Mouse (Mus musculus) splenic B cell, adult 2 months (primary cell): ENCODE results near the gene Arel1.

Experiments used
- DNase-seq: peaks from one replicate; pipeline ENCODE4 v3.0.0-alpha.2; 2011; ENCODE audit warnings: low read depth, low spot score
- H3K27me3 ChIP-seq: 2 replicates; pipeline ENCODE4 v1.6.1; 2012; ENCODE audit warnings: mild to moderate bottlenecking, low read length, moderate library complexity, mixed read lengths; ENCODE audit not compliant: control insufficient read depth, poor library complexity, insufficient read depth, severe bottlenecking
- H3K36me3 ChIP-seq: 2 replicates; pipeline ENCODE4 v1.6.1; 2012; ENCODE audit warnings: mild to moderate bottlenecking, low read length, moderate library complexity, mixed read lengths; ENCODE audit not compliant: control insufficient read depth, poor library complexity, insufficient read depth, severe bottlenecking

Gene Arel1

DNA sequence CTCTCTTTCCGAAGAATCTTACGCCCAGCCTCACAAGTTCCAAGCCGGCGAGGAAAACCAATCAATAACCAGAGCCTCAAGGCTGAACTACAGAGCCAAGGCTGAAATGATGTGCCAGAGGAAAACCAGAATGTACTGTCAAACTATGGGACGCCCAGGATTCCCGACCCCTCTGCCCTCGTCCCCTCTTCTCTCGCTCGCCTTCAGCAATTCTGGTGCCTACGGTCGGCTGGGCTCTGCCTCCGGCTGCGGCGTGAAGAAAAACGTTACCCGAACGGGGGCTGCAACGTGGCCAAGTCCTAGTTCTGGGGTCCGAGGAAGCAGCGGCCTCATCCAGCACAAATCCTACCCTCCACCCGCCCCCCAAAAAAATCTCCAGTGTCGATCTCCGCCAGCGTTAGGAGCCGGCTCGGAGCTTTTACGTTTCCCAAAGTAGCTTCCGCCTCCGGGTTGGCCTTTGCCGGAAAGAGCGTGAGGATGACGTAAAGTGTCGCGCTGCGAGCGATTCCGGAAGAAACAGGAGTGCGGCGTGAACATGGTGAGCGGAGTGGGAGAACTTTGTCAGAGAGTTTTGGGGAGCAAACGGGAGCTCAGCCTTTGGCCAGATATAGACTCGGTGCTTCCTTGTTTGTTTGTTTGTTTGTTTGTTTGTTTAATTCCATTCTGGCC lies at the start of gene Arel1, which contains the start of gene Fcf1:
TSS of gene Arel1 (minus strand) at position 473 of the 669 bp plus-strand sequence.
TSS of gene Fcf1 (plus strand) at position 470 of the 669 bp plus-strand sequence.
- Histone ChIP-seq H3K36me3 (peaks cover 9% of the 10 kb centered on the region; the same call in 1 of the 2 replicates), H3K27me3 (no peaks in the 10 kb centered on the region)
- DNase-seq, result peak; percentile 94

DNA sequence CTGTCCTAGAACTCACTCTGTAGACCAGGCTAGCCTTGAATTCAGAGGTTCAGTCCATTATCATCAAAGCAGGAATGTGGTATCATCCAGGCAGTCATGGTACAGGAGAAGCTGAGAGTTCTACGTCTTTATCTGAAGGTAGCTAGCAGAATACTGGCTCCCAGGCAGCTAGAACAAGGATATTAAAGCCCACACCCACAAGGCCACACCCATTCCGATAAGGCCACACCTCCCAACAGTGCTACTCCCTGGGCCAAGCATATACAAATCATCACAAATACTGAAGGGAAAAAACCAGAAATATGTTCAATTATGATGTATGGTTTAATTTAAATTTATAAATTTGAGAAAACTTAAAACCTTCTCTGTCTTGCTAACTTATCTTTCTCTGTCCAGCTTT lies 41.5 kb upstream of the Arel1 start:
- no peaks in the 10 kb centered on the region; the same call in 1 of the 2 replicates for H3K36me3 ChIP-seq
- no peak for DNase-seq
- H3K27me3 ChIP-seq, result no peaks in the 10 kb centered on the region

DNA sequence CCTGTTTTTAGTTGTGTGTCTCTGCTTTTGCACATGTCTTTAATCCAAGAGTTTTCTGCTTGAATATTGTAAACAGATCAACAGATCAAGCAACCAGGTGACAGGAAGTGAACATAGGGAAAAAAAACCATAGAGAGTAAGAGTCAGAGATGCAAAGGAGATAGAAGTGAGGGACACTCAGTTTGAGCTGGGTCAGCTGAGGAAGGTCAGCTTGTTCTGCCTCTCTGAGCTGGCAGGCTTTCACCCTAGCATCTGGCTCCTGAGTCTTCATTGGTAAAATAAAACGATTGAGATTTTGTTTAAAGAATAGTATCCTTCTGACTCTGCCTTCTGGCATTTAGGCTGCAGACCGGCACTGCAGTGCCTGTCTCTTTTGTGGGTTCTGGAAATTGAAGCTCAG lies 39.8 kb upstream of the Arel1 start:
- Histone ChIP-seq H3K36me3 (no peaks in the 10 kb centered on the region; the same call in 1 of the 2 replicates), H3K27me3 (no peaks in the 10 kb centered on the region)
- no peak for DNase-seq

DNA sequence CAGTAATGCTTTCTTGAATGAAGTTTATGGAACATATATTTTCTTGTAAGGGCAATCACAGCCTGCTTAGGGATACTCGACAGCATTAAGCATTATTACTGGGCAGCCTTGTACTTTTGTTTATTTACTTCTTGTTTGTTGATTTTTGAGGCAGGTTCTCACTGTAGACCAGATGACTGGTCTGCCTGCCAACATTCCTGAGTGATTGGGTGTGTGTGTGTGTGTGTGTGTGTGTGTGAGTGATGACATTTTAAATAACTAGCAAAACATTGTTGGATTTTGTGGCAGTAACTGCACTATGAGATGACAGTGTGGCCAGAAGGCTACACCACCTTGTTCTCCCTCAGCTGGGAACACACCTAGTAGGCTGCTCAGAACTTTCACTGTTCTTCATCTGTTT lies 39.1 kb upstream of the Arel1 start:
- H3K27me3 ChIP-seq, result no peaks in the 10 kb centered on the region
- H3K36me3 ChIP-seq, result no peaks in the 10 kb centered on the region; the same call in 1 of the 2 replicates
- DNase-seq, result no peak

DNA sequence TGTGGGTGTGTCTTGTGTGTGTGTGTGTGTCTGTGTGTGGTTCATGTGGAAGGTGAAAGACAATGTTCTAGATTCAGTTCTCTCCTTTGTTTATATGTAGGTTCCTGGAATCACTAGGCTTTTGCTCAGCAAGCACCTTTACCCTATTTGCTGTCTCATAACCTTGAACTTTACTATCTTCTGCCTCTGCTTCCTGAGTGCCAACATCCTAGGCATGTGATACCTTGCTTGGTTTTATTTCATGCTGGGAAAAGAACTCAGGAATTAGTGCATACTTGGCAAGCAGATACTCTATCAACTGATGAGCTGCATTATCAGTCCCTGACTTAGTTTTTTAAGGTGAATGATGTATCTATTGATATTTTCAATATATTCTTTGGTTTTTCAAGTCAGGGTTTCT lies 36.3 kb upstream of the Arel1 start:
- Histone ChIP-seq H3K36me3 (no peaks in the 10 kb centered on the region), H3K27me3 (no peaks in the 10 kb centered on the region)
- no peak for DNase-seq

DNA sequence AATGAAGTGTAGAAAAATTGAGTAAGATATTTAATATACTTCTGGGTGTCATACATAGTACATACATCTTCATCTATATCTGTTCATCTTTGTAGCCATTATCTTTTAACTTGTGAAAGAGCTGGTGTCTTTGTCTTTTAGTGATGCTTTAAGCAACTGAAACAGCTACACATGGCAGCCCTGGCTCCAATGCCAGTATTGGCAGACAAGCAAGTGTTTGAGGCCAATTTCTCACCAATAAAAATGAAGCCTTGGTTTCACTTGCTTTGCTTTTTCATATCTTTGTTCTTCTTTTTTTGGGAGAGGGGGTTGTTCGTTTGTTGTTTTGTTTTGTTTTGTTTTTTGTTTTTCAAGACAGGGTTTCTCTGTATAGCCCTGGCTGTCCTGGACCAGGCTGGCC lies 35.5 kb upstream of the Arel1 start:
- DNase-seq, result no peak
- H3K36me3 ChIP-seq, result no peaks in the 10 kb centered on the region
- no peaks in the 10 kb centered on the region for H3K27me3 ChIP-seq

DNA sequence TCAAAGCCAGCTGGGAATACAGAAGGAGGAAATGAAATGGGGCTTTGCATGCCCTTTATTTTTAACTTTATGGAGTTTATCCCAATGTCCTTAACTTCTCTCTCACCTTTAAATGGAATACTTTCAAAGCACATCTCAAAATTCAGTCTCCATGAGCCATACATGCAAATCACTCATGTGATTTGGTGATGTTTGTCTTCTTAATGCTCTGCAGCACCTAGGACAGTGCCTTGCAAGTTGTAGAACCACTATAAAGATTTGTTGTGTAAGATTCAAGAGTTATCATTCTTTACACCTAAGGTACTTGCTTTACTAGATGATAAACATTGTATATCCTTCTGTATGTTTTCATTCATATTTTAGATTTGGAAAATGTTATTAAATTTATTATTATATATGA lies 28.4 kb upstream of the Arel1 start:
- Histone ChIP-seq H3K36me3 (no peaks in the 10 kb centered on the region), H3K27me3 (no peaks in the 10 kb centered on the region)
- no peak for DNase-seq

DNA sequence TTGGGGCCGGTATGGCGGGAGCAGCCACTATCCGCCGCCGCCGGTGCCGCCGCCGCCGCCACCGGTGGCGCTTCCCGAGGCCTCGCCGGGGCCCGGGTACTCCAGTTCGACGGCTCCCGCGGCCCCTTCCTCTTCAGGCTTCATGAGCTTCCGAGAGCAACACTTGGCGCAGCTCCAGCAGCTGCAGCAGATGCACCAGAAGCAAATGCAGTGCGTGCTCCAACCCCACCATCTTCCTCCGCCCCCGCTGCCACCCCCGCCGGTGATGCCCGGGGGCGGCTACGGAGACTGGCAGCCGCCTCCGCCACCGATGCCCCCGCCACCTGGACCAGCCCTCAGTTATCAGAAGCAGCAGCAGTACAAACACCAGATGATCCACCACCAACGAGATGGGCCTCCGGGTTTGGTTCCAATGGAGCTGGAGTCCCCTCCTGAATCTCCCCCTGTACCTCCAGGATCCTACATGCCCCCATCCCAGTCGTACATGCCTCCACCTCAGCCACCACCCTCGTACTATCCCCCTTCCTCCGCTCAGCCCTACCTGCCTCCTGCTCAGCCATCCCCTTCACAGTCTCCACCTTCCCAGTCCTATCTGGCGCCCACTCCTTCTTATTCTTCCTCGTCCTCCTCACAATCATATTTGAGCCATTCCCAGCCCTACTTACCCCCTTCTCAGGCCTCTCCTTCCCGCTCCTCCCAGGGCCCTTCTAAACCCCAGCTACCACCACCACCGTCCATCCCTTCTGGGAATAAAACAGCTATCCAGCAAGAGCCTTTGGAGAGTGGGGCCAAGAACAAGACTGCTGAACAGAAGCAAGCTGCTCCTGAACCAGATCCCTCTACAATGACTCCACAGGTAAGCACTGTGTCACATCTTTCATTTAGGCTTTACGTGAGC lies 26.1 kb upstream of the Arel1 start:
- no peaks in the 10 kb centered on the region for H3K36me3 ChIP-seq
- DNase-seq, result no peak
- no peaks in the 10 kb centered on the region for H3K27me3 ChIP-seq

DNA sequence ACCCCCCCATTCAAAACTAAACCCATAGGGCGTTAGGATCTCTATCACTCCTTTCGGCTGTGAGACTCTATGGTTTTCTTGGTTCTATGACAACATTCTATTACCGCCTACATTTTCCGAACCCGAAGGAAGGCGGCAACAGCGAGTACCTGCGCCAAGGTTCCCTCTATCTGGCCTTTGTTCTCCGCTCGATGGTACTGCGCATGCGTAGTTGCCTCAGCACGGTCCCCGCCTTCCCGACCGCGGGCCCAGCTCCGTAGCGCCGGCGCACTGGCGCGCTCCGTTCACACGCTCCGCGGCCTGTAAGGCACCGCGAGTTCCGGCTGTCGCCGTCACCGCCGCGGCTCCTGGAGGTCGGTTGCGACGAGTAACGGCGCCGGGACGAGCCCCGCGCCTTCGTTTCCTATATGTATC lies 25.4 kb upstream of the Arel1 start, which contains the start of gene Ylpm1:
TSS of gene Ylpm1 (plus strand) at position 239 of the 414 bp plus-strand sequence.
- DNase-seq, result peak; percentile 99
- H3K27me3 ChIP-seq, result no peaks in the 10 kb centered on the region
- no peaks in the 10 kb centered on the region for H3K36me3 ChIP-seq

DNA sequence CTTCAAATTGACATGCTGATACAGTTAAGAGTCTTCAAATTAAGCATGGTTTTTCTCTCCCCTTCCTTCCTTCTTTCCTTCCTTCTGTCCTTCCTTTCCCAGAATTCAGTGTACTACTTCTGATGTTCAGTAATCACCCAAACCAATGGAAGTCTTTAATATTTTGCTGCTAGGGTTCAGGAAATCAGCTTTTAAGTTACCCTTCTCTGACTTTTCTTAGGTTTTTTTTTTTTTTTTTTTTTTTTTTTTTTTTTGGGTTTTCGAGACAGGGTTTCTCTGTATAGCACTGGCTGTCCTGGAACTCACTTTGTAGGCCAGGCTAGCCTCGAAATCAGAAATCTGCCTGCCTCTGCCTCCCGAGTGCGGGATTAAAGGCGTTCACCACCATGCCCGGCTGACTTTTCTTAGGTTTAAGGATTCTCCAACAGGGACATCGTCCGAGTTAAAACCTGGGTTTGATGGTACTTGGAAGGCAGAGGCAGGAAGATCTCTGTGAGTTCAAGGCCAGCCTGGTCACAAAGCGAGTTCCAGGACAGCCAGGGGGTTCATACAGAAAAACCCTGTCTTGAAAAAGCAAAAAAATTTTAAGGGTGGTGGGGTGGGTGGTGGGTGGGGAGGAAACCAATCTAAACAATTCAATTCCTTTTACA lies 24.5 kb upstream of the Arel1 start:
- DNase-seq, result no peak
- Histone ChIP-seq H3K27me3 (no peaks in the 10 kb centered on the region), H3K36me3 (no peaks in the 10 kb centered on the region)

DNA sequence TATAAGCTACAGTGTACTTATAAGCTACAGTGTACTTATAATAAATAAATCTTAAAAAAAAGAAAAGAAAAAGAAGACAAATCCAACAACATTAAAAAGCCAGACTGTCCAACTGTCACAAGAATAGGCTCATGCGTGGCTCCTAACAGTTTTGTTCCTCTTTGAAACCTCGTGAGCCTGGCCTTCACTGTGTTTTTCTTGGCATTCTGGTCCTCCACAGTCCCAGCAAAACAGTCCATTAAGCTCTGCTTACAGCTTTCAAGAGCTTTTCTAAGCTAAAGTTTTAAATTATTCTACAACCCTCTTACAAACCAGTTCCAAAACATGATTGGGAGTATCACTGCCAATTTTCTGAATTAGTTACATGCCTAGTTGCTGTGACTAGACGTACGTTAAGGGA lies 18.8 kb upstream of the Arel1 start:
- no peaks in the 10 kb centered on the region for H3K36me3 ChIP-seq
- DNase-seq, result no peak

DNA sequence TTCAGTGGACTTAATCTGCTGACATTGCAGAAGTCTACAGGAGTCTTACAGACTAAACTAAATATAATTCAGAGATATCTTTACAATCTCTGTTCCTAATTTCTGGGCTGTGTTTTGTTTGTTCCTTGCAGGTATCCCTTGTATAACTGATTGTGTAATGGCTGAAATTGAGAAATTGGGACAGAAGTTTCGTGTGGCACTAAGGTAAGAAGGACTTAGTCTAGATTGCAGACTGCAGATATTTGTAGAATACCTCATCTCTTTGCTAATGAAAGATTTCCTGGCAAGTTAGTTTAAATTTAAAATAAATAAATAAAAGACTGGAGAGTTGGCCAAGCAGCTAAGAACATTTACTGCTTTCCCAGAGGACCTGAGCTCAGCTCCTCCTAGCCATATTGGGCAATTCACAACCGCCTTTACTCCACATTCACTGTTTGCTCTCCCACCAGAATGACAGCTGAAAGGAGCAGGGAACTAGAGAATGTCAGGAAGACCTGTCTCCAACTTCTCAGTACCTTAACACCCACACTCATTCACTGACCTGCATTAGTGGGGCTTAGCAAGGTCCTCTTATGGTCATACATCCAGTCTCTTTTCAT lies 8.7 kb upstream of the Arel1 start:
- peaks cover 23% of the 10 kb centered on the region for H3K36me3 ChIP-seq
- DNase-seq, result no peak
- H3K27me3 ChIP-seq, result no peaks in the 10 kb centered on the region

More for the DNA sequence above, 18.8 kb upstream of the Arel1 start:
- H3K27me3 ChIP-seq, result no peaks in the 10 kb centered on the region

DNA sequence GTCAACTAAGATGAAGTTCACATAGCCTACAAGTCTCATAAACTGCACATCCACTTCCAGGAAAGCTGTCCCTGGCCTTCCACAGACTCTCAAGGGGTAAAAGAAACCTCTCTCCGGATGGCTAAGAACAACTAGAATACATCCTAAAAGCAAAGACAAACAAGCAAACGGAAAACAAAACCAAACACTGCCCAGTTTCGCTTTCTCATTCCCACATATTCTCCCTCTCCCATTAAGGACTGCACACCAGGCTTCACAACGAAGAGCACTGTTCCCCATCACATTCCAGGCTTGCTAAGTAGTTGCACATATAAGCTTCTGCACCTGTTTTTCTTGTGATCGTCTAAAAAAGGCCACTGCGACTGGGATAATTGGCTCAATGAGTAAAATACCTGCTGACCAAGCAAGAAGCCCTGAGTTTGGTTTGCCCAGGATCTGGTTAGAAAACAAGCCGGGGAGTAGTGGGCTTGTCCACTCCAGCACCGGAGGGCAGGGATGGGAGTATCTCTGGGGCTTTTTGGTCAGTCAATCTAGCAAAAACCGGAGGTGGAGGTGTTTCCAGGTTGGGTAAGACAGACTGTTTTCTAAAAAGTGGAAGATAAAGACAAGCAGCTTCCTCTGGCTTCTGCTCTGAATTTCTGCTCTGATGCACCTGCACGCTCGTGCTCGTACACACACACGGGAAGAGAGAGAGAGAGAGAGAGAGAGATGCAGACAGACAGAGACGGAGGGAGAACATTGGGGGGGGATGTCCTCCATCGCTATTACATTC lies 858 bp downstream of the Arel1 start:
- peak; percentile 42 for DNase-seq
- no peaks in the 10 kb centered on the region for H3K27me3 ChIP-seq
- H3K36me3 ChIP-seq, result peaks cover 8% of the 10 kb centered on the region; the same call in 1 of the 2 replicates
